Mouse (Mus musculus) kidney, postnatal 14 days (tissue): ENCODE results near the gene Iqgap2.

ENCODE experiments used
- DNase-seq: peaks from one replicate; pipeline ENCODE4 v3.0.0; 2022; ENCODE audit warnings: mixed read lengths

Gene Iqgap2

GRCm38 (mm10) chr13:95777237-95777636, 114.5 kb downstream of the Iqgap2 start:
- peak; percentile 85 for DNase-seq

GRCm38 (mm10) chr13:95774966-95775696, 116.6 kb downstream of the Iqgap2 start:
- DNase-seq, result no peak

- peak; percentile 82 for DNase-seq
Measured at GRCm38 (mm10) chr13:95765017-95765416, 126.7 kb downstream of the Iqgap2 start.

DNA sequence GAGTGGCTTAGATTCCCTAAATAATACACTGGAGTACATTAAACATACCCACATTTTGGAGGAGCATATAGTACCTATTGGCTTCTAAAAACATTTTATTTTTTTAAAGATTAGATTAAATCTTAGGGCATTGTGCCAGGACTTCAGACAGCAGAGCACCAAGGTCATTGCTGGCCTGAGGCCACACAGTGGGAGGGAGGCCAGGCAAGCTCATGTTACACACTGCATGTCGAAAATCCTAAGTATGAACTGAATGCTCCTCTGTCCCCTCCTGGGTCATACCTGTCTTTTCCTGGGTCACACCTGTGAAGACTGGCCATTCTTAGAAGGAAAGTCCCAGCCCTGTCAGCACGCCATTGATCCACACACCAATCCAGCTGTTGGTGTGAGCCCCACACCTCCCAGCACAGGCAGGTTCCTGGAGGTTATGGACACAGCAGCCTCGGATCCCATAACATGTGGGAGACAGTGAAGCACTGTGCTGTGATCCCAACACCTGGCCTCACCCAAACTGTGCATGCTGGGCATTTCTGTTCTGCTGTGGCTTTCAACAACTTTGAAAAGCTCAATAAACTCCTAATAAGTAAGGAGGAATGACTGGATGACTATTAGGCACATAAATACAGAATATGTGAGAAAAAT, 127.7 kb downstream of the Iqgap2 start:
- peak; percentile 63 for DNase-seq

- DNase-seq, result no peak
Measured at GRCm38 (mm10) chr13:95759810-95760209, 131.9 kb downstream of the Iqgap2 start.

- DNase-seq, result no peak
Measured at GRCm38 (mm10) chr13:95754285-95754684, 137.4 kb downstream of the Iqgap2 start.

DNA sequence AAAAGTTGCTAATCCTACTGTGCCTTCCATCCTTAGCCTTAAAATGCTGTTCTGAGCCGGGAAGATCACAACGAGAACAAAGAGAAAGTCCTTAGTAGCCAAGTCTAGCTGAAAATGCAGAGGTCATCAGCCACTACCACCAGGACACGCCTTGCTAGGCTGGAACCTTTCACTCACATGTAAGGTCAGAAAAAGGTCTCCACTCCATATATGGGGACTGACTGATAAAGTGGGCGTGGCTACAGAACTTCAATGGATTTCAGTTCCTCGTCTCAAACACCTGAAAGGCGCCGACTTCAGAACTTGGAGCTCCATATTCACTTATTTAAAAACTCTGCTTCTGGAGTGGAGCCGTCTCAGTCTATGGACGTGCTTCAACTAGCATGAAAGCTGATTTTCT, 139.3 kb downstream of the Iqgap2 start:
- DNase-seq, result no peak

GRCm38 (mm10) chr13:95747541-95747940, 144.2 kb downstream of the Iqgap2 start:
- no peak for DNase-seq

- DNase-seq, result no peak
Measured at GRCm38 (mm10) chr13:95747101-95747500, 144.6 kb downstream of the Iqgap2 start.

- peak; percentile 53 for DNase-seq
Measured at GRCm38 (mm10) chr13:95746509-95746908, 145.2 kb downstream of the Iqgap2 start.

DNA sequence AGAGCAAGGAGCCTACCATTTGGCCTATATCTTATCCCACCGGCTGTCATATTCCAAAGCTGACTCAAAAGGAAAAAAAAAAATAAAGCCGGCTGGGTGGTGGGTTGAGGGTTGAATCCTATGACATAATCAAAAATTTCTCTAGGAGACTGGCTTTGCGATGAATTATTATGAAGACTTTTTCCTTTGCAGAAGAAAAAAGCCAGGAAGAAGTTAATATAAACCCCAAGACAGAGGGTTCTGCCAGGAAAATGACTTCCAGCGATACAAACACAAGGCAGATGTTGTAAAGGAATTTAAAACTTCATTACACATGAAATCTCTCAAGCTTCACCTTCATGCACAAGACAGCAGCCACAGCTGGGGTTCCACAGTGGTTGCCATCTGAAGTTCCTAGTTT, 146.3 kb downstream of the Iqgap2 start:
- no peak for DNase-seq

DNA sequence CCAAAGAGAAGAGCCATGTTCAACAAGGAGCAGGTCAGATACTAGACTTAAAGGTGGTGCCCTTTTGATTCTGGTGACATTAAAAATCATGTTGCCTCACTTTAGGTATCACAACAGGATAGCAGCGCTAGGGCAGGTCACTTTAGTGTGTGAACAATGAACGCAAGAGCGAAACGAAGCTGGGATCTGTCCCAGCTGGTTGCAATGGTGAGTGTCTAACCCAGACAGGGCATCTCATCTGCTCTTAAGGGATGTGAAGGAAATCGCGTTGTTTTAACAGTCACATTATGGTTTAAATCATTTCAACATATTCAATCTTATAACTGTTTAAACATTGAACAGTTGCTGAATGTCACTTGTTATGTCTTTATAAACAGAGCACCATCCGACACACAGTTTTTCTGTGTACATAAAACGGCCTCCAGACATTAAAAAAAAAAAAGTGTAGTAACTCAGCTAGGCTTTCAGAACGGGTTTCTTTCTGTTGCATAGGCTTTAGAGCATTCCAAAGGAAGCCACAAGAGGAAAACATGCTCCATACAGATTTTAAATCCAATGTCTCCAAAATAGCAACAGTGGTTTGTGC, 148.7 kb downstream of the Iqgap2 start:
- no peak for DNase-seq

GRCm38 (mm10) chr13:95741813-95742689, 149.7 kb downstream of the Iqgap2 start:
- no peak for DNase-seq

DNA sequence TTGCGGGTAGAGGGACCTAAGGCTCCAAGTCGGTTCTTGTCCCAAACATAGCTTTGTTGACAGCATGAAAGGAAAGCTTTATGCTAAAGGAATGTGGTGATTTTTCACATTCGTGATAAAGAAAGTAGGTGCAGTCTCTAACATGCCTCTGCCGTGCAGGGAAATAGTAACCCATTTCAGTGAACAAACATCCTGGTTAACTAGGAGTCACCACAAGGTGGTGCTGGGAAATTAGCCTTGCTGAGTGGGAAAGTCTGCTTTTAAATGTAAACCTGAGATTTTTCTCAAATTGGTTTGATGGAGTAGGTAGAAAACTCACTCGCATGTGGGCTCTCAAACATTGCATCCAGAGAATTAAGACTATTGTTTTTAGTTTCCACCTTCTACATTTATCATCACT, 152.1 kb downstream of the Iqgap2 start:
- peak; percentile 11 for DNase-seq

DNA sequence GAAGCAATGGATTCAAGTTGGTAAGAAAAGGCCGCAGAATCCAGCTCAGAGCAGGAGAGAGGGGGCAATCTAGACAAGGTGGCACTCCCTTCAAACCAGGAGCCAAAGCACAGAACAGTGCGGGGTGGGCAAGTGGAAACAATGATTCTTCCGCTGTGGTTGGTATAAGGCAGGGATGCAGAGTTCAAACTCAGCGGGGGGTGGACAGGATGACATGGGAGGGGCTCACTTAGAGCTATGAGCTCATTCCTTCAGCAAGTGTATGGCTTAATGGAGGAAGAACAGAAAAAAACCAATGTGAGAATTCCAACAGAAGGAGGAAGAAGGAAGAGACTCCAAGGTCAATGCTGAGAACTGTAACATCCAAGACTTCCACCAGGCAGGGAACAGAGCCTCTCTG, 161.2 kb downstream of the Iqgap2 start:
- DNase-seq, result no peak

GRCm38 (mm10) chr13:95719320-95720232, 172.1 kb downstream of the Iqgap2 start:
- DNase-seq, result peak; percentile 75

- no peak for DNase-seq
Measured at GRCm38 (mm10) chr13:95715356-95715755, 176.4 kb downstream of the Iqgap2 start.

DNA sequence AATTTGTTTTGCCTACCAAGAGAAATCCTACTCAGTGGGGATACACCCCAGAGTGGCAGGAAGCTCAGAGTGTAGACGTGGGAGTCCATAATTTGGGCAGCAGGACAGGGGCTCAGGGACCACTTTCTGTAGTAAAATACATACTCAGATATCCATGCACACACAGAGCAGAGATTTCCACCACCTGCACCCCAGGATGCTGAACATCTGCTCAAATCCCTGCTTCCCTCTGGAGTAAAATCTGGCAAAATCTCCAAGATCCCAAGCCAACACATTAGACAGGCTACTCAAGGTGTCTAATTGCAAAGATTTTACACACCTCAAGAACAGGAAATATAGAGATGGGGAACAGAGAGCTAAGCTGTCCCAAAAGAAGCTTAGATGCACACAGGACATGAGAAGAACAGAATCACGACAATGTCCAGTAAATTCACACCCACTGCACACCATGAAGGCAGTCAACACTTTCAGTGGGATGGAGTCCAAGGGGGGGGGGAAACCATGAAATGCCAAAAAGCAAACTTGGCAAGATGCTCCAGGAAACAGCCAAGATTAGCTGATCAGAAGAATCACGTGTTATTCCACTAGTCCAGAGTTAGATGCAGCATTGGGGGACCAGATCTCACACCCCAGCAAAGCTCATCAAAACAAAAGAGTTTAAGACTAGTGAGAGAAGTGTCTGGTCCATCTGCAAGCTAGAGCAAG, 177.3 kb downstream of the Iqgap2 start:
- DNase-seq, result no peak

- no peak for DNase-seq
Measured at GRCm38 (mm10) chr13:95712570-95713268, 179.0 kb downstream of the Iqgap2 start.

- DNase-seq, result no peak
Measured at GRCm38 (mm10) chr13:95712054-95712453, 179.7 kb downstream of the Iqgap2 start.

DNA sequence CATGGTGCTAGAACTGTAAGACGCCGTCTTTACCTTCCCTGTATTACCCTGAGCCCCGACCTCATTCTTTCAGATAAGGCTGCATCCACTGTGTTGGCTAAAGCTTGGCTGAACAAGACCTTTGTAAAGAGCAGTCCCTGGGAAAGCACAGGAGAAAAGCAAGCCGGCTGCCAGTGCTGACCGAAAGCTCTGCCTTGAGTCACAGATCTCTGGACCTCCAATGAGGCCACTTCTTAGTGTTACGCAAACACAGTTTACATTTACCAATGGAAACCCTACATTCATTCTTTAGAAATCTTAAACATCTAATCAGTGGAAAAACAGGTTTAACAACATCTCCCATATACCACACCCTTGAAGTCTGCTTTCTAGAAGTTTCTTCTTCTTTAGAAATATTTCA, 186.1 kb downstream of the Iqgap2 start:
- no peak for DNase-seq
